Mouse (Mus musculus) brain, embryonic 14.5 days (tissue): ENCODE data around the gene Fancc.

Experiments
- CTCF ChIP-seq: fragments of 200-500 bp; IDR thresholded peaks from 2 replicates; pipeline ENCODE4 v1.5.1; 2012; ENCODE audit warnings: inconsistent platforms, mild to moderate bottlenecking, moderate library complexity, borderline replicate concordance; ENCODE audit not compliant: insufficient read depth, insufficient read length; ENCODE audit errors: extremely low read depth
- POLR2A ChIP-seq: fragments of 200-500 bp; IDR thresholded peaks from 2 replicates; pipeline ENCODE4 v1.6.1; 2012; ENCODE audit warnings: mild to moderate bottlenecking, inconsistent platforms, borderline replicate concordance; ENCODE audit not compliant: poor library complexity, insufficient read depth, insufficient read length, severe bottlenecking; ENCODE audit errors: extremely low read depth

GRCm38 (mm10) chr13:63416824-63417223 lies 80.3 kb downstream of the Fancc start:
- TF ChIP-seq CTCF (no peak), POLR2A (no peak)
